Mouse (Mus musculus): Measurements from ENCODE around the gene Scp2.

DNA sequence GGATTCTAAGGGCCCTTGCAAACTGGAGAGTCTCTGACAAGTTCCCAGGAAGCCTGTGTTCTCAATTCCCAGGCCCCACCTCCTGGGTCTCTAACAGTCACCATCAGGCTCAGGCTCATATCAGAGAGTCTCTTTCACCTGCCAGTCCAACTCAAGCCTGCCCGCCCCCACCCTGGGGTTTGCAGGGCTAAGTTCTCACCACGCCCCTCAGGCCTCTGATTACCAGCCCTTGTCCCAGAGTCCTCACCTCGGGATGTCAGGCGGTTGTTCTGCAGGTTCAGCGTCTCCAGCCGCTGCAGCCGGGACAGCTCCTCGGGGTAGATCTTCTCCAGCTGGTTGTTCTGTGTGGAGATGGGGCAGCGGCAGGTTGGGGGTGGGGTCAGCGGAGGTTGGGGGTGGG lies 119.5 kb downstream of the Scp2 start:
- TF ChIP-seq CHD2 (IDR thresholded peaks at IDR 0.05; ENCODE audit: low read depth, low read length) (no peak), ZNF384 (IDR thresholded peaks at IDR 0.05; ENCODE audit: low read depth, low read length) (no peak), HCFC1 (IDR thresholded peaks at IDR 0.05; ENCODE audit: borderline replicate concordance, insufficient read depth, low read length) (no peak), ZC3H11A (IDR thresholded peaks at IDR 0.05; ENCODE audit: borderline replicate concordance, low read depth, low read length) (no peak), MAFK (IDR thresholded peaks at IDR 0.05; ENCODE audit: insufficient read depth, low read depth, low read length) (no peak)

All from ES-E14 (cell line).